Mouse (Mus musculus) kidney, embryonic 14.5 days (tissue): Measurements from ENCODE around the gene Zmym4. TPM values are rescaled to one million over a fixed set of nuclear protein-coding genes. Genes with fewer than 3 reads are reported as not detected.
"Not testable (repeated sequence)": the region's sequence is repeated elsewhere in the genome, so short reads cannot be mapped to it uniquely, and the experiment has no call there.

Source experiments
- ATAC-seq: fragments of 200-750 bp; cut with Nextera tagmentation; 2 replicates; pipeline ENCODE4 v1.8.0; 2017; ENCODE audit warnings: moderate number of reproducible peaks, mild to moderate bottlenecking, moderate TSS enrichment, moderate library complexity; ENCODE audit not compliant: low FRiP score, low TSS enrichment
- H3K27ac ChIP-seq: fragments of 300-500 bp; sonication (generic); 2 replicates; pipeline ENCODE4 v1.5.1; 2014; ENCODE audit warnings: low read depth, mild to moderate bottlenecking, low read length, moderate library complexity, mixed read lengths
- H3K27me3 ChIP-seq: fragments of 300-500 bp; sonication (generic); 2 replicates; pipeline ENCODE4 v1.6.1; 2014; ENCODE audit warnings: mild to moderate bottlenecking, low read length; ENCODE audit not compliant: control insufficient read depth, insufficient read depth
- H3K36me3 ChIP-seq: fragments of 300-500 bp; sonication (generic); 2 replicates; pipeline ENCODE4 v1.6.1; 2014; ENCODE audit warnings: low read length, mixed read lengths; ENCODE audit not compliant: control insufficient read depth, insufficient read depth
- H3K4me1 ChIP-seq: fragments of 300-500 bp; sonication (generic); 2 replicates; pipeline ENCODE4 v1.6.1; 2014; ENCODE audit warnings: low read length, mixed read lengths; ENCODE audit not compliant: control insufficient read depth, insufficient read depth
- H3K4me2 ChIP-seq: fragments of 300-500 bp; sonication (generic); replicated peaks from 2 replicates; pipeline ENCODE4 v1.6.1; 2014; ENCODE audit warnings: low read depth, mild to moderate bottlenecking, low read length
- H3K4me3 ChIP-seq: fragments of 300-500 bp; sonication (generic); 2 replicates; pipeline ENCODE4 v1.5.1; 2014; ENCODE audit warnings: mild to moderate bottlenecking, low read length
- H3K9ac ChIP-seq: fragments of 300-500 bp; sonication (generic); 2 replicates; pipeline ENCODE4 v1.6.1; 2014; ENCODE audit warnings: low read depth, mild to moderate bottlenecking, low read length, moderate library complexity
- H3K9me3 ChIP-seq: fragments of 300-500 bp; sonication (generic); 2 replicates; pipeline ENCODE4 v1.6.1; 2016; ENCODE audit warnings: low read length; ENCODE audit not compliant: control insufficient read depth
- WGBS: fragments of 180-500 bp; shearing (Covaris S2); extraction: QIAGEN DNeasy Blood & Tissue Kit; methylation state at CpG from one replicate; pipeline ENCODE4 v1.1.7; 2014; 5-methylcytosine and 5-hydroxymethylcytosine counted together
- polyA plus RNA-seq: library from polyadenylated mRNA; unstranded; fragments of >200 nt; fragmentation: Nextera tagmentation; extraction: Ambion mirVana; gene quantifications from 2 replicates; pipeline ENCODE4 v1.2.1, GENCODE M21; 2014

Gene Zmym4
- polyA plus RNA-seq, 1 experiment from 2014 or later = 28.9 TPM

DNA sequence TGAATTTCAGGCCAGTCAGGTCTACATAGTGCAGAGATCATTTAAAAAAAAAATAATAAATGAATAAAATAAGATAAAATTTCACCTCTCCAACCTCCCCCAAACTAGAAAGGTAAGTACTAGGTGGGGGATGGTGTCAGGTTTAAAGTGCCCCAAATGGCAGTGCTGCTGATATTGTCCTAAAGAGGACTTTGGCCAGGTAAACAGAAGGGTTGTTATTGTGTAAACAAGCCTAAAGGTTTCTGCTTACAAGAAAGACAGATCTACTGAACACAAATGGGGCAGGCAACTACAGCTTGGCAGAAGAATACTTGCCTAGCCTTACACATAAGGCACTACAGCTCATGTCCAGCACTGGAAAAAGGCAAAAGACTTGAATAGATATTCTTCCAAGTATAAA, 22.6 kb upstream of the Zmym4 start:
- Histone ChIP-seq H3K27ac (no peak overlapping the region), H3K4me3 (no peak overlapping the region), H3K4me2 (no peak overlapping the region), H3K4me1 (no peaks in the 10 kb centered on the region), H3K27me3 (no peaks in the 10 kb centered on the region), H3K9ac (no peak overlapping the region), H3K36me3 (no peaks in the 10 kb centered on the region), H3K9me3 (no peaks in the 10 kb centered on the region)
- no peak for ATAC-seq

GRCm38 (mm10) chr4:126988503-126988902, 20.6 kb upstream of the Zmym4 start:
- whole genome bisulfite sequencing = 86% methylated on average over 4 of the region's 4 CpGs
- ATAC-seq = no peak

DNA sequence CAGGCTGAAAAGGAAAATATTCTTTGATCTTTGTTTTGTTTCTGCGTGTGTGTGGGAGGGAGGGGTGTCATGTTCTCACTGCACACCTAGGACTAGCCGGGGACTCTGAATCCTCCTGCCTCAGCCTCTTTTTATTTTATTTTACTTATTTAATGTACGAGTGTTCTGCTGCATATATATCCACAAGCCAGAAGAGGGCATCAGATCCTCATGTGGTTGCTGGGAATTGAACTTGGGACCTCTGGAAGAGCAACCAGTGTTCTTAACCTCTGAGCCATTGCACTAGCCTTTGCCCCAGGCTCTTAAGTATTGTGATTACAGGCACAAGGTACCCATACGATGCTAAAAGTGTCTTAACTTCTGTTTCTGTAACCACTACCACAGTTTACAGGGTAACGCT, 18.8 kb upstream of the Zmym4 start:
- 83% methylated on average over 5 of the region's 5 CpGs for WGBS
- H3K36me3 ChIP-seq = no peaks in the 10 kb centered on the region
- H3K4me1 ChIP-seq = no peaks in the 10 kb centered on the region
- H3K27me3 ChIP-seq = no peaks in the 10 kb centered on the region
- no peaks in the 10 kb centered on the region for H3K9me3 ChIP-seq
- no peak for ATAC-seq
- H3K27ac ChIP-seq = no peak overlapping the region
- no peak overlapping the region for H3K4me3 ChIP-seq
- no peak overlapping the region for H3K4me2 ChIP-seq
- H3K9ac ChIP-seq = no peak overlapping the region

More at GRCm38 (mm10) chr4:126988503-126988902, 20.6 kb upstream of the Zmym4 start:
- Histone ChIP-seq H3K4me1 (no peaks in the 10 kb centered on the region), H3K27me3 (no peaks in the 10 kb centered on the region), H3K9me3 (no peaks in the 10 kb centered on the region), H3K4me2 (no peak overlapping the region), H3K9ac (no peak overlapping the region), H3K4me3 (no peak overlapping the region), H3K27ac (no peak overlapping the region), H3K36me3 (no peaks in the 10 kb centered on the region)

DNA sequence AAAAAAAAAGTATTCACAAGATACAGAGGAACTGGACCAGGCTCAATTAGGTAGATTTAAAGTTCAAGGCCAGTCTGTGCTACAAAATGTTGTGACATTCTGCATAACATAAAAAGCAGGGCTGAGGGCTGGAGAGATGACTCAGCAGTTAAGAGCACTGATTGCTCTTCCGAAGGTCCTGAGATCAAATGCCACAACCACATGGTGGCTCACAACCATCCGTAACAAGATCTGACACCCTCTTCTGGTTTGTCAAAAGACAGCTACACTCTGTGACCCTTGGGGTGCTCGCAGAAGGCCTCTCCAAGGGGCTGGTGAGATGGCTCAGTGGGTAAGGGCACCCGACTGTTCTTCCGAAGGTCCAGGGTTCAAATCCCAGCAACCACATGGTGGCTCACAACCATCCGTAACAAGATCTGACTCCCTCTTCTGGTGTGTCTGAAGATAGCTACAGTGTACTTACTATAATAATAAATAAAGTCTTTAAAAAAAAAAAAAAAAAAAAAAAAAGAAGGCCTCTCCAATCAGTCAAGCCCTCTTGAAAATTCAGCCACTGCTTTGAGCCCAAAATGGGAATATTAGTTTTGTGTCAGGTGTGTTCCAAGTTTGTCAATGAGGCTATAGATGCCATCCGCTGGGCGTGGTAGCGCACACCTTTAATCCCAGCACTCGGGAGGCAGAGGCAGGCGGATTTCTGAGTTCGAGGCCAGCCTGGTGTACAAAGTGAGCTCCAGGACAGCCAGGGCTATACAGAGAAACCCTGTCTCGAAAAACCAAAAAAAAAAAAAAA, 16.0 kb upstream of the Zmym4 start:
- 80% methylated on average over 11 of the region's 13 CpGs for WGBS

GRCm38 (mm10) chr4:126983321-126983720, 15.4 kb upstream of the Zmym4 start:
- no peak overlapping the region for H3K4me3 ChIP-seq
- H3K9me3 ChIP-seq = no peaks in the 10 kb centered on the region
- WGBS = 82% methylated on average over 3 of the region's 3 CpGs
- no peaks in the 10 kb centered on the region for H3K27me3 ChIP-seq
- no peak for ATAC-seq
- no peaks in the 10 kb centered on the region for H3K4me1 ChIP-seq
- H3K4me2 ChIP-seq = no peak overlapping the region
- no peaks in the 10 kb centered on the region for H3K36me3 ChIP-seq
- H3K9ac ChIP-seq = no peak overlapping the region
- H3K27ac ChIP-seq = no peak overlapping the region

More for the DNA sequence above, 16.0 kb upstream of the Zmym4 start:
- H3K9me3 ChIP-seq, H3K27ac ChIP-seq, H3K27me3 ChIP-seq, H3K4me3 ChIP-seq, H3K4me2 ChIP-seq, ATAC-seq, H3K4me1 ChIP-seq, H3K9ac ChIP-seq, H3K36me3 ChIP-seq: not testable (repeated sequence)

DNA sequence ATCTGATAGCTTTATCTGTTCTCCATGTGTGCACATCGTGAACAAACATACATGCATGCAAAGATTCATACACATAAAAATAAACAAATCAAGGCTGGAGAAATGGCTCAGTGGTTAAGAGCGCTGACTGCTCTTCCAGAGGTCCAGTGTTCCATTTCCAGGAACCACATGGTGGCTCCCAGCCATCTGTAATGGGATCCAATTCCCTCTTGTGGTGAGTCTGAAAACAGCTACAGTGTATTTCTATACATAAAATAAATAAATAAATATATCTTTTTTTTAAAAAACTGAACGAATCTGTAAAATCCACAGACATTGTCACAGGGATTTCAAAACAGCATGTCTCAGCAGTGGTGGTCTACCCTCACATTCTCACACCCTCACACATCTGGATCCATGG, 10.8 kb upstream of the Zmym4 start:
- H3K27ac ChIP-seq = no peak overlapping the region
- H3K9me3 ChIP-seq = no peaks in the 10 kb centered on the region
- H3K27me3 ChIP-seq = no peaks in the 10 kb centered on the region
- no peaks in the 10 kb centered on the region for H3K36me3 ChIP-seq
- no peak overlapping the region for H3K9ac ChIP-seq
- H3K4me3 ChIP-seq = no peak overlapping the region
- H3K4me2 ChIP-seq = no peak overlapping the region
- H3K4me1 ChIP-seq = no peaks in the 10 kb centered on the region
- ATAC-seq = no peak
- 82% methylated on average over 3 of the region's 3 CpGs for WGBS

- Histone ChIP-seq H3K4me1 (no peaks in the 10 kb centered on the region), H3K4me2 (no peak overlapping the region), H3K9ac (no peak overlapping the region), H3K36me3 (no peaks in the 10 kb centered on the region), H3K27ac (no peak overlapping the region), H3K27me3 (no peaks in the 10 kb centered on the region), H3K9me3 (no peaks in the 10 kb centered on the region), H3K4me3 (no peak overlapping the region)
- ATAC-seq = no peak
Observed at GRCm38 (mm10) chr4:126977467-126977866, 9.5 kb upstream of the Zmym4 start.

GRCm38 (mm10) chr4:126967241-126967863, 583 bp downstream of the Zmym4 start:
- WGBS = 3% methylated on average over 27 of the region's 53 CpGs
- Histone ChIP-seq H3K27me3 (no peaks in the 10 kb centered on the region), H3K27ac (peak overlapping the region; percentile 98), H3K9me3 (no peaks in the 10 kb centered on the region), H3K4me2 (peak overlapping the region; percentile 71), H3K36me3 (no peaks in the 10 kb centered on the region), H3K4me3 (peak overlapping the region; percentile 99), H3K9ac (peak overlapping the region; percentile 99), H3K4me1 (no peaks in the 10 kb centered on the region)
- ATAC-seq = peak; percentile 50

DNA sequence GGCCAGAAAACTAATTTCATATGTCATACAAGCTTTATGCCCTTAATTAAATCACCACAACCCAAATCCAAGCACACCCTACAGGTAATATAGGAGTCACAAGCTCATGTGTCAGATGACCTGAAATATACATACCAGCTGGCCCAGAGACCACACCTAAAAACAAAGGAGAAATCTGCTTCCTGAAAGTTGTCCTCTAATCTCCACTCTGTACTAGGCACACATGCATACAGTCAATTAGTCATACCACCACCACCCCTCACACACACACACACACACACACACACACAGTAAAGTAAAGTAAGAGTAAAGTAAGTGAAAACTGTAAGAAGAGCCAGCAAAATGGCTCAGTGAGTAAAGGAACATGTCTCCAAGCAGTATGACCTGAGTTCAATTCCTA, 9.3 kb downstream of the Zmym4 start:
- Histone ChIP-seq H3K4me3 (no peak overlapping the region), H3K9ac (no peak overlapping the region), H3K4me1 (no peaks in the 10 kb centered on the region), H3K27ac (no peak overlapping the region), H3K9me3 (no peaks in the 10 kb centered on the region), H3K27me3 (no peaks in the 10 kb centered on the region), H3K36me3 (no peaks in the 10 kb centered on the region), H3K4me2 (no peak overlapping the region)
- ATAC-seq = no peak
